Mouse (Mus musculus) embryonic facial prominence, embryonic 11.5 days (tissue): ENCODE results near the gene Zscan4-ps1. TPM values are rescaled to one million over a fixed set of nuclear protein-coding genes. Genes with fewer than 3 reads are reported as not detected.
"Not testable (repeated sequence)": the region's sequence is repeated elsewhere in the genome, so short reads cannot be mapped to it uniquely, and the experiment has no call there.

Experiments
- ATAC-seq: fragments of 200-750 bp; cut with Nextera tagmentation; replicated peaks from 2 replicates; pipeline ENCODE4 v1.8.0; 2017; ENCODE audit warnings: low read depth; ENCODE audit not compliant: insufficient number of reproducible peaks, low FRiP score, low TSS enrichment
- DNase-seq: peaks from one replicate; pipeline ENCODE4 v3.0.0-alpha.2; 2015; ENCODE audit warnings: low spot score
- H3K27ac ChIP-seq: fragments of 300-500 bp; sonication (generic); replicated peaks from 2 replicates; pipeline ENCODE4 v1.5.1; 2014; ENCODE audit warnings: mild to moderate bottlenecking, low read depth, low read length, control low read depth
- H3K27me3 ChIP-seq: fragments of 300-500 bp; sonication (generic); 2 replicates; pipeline ENCODE4 v1.6.1; 2014; ENCODE audit warnings: mild to moderate bottlenecking, low read length, moderate library complexity, mixed read lengths; ENCODE audit not compliant: control insufficient read depth, insufficient read depth
- H3K36me3 ChIP-seq: fragments of 300-500 bp; sonication (generic); replicated peaks from 2 replicates; pipeline ENCODE4 v1.6.1; 2014; ENCODE audit warnings: low read depth, mild to moderate bottlenecking, low read length, moderate library complexity, mixed read lengths; ENCODE audit not compliant: control insufficient read depth, insufficient read depth
- H3K4me1 ChIP-seq: fragments of 300-500 bp; sonication (generic); 2 replicates; pipeline ENCODE4 v1.6.1; 2014; ENCODE audit warnings: low read length, mixed read lengths; ENCODE audit not compliant: control insufficient read depth, insufficient read depth
- H3K4me2 ChIP-seq: fragments of 300-500 bp; sonication (generic); 2 replicates; pipeline ENCODE4 v1.6.1; 2014; ENCODE audit warnings: low read depth, mild to moderate bottlenecking, control low read depth, low read length, moderate library complexity
- H3K4me3 ChIP-seq: fragments of 300-500 bp; sonication (generic); 2 replicates; pipeline ENCODE4 v1.5.1; 2014; ENCODE audit warnings: low read depth, low read length, control low read depth
- H3K9ac ChIP-seq: fragments of 300-500 bp; sonication (generic); replicated peaks from 2 replicates; pipeline ENCODE4 v1.6.1; 2014; ENCODE audit warnings: mild to moderate bottlenecking, control low read depth, low read length
- H3K9me3 ChIP-seq: fragments of 300-500 bp; sonication (generic); replicated peaks from 2 replicates; pipeline ENCODE4 v1.6.1; 2016; ENCODE audit warnings: mild to moderate bottlenecking, low read length, inconsistent platforms, mixed read lengths; ENCODE audit not compliant: control insufficient read depth
- WGBS: fragments of 180-500 bp; shearing (Covaris S2); extraction: QIAGEN DNeasy Blood & Tissue Kit; methylation state at CpG from one replicate; pipeline ENCODE4 v1.1.7; 2014; 5-methylcytosine and 5-hydroxymethylcytosine counted together
- polyA plus RNA-seq: library from polyadenylated mRNA; unstranded; fragments of >200 nt; fragmentation: Nextera tagmentation; extraction: Ambion mirVana; gene quantifications from 2 replicates; pipeline ENCODE4 v1.2.1, GENCODE M21; 2014

The Zscan4-ps1 gene
- polyA plus RNA-seq: not detected in 2 replicates

DNA sequence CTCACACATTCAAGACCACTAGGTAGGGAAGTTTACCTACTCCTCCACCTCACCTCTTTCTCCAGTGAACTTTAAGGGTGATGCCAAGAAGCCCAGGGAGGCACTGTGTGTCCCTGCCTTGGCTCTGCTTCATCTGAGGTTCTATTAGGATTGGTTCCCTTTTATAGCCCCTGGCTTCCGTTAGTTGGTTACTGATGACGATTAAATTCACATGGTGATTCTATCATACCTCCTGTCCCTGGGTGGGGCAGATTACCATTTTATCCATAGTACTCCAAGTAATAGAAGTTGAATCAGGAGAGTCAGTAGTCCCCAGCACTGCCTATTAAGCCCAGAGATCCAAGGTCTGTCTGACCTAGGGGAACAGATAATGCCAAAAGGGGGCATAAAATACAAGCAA, at the start of gene Zscan4-ps1:
Gene Zscan4-ps1, minus strand, starts transcription at position 101 of the 400 bp plus-strand sequence.
- H3K9ac ChIP-seq, H3K27me3 ChIP-seq, H3K27ac ChIP-seq, H3K36me3 ChIP-seq, DNase-seq, H3K4me2 ChIP-seq, ATAC-seq, H3K4me1 ChIP-seq, H3K9me3 ChIP-seq, H3K4me3 ChIP-seq: not testable (repeated sequence)
- WGBS: 93% methylated on average over 2 of the region's 2 CpGs

Other genes starting within 250 kb of the Zscan4-ps1 start
- not detected in 2 replicates for gene Zscan4b, start 164.6 kb downstream of the Zscan4-ps1 start, polyA plus RNA-seq
- gene Zscan4c, start 63.9 kb downstream of the Zscan4-ps1 start, polyA plus RNA-seq: not detected in 2 replicates
- not detected in 2 replicates for gene Zscan4d, start 96.5 kb upstream of the Zscan4-ps1 start, polyA plus RNA-seq
- gene Zscan4e, start 241.0 kb upstream of the Zscan4-ps1 start, polyA plus RNA-seq: not detected in 2 replicates